Mouse (Mus musculus): ENCODE data around the gene Haus4. TPM values are rescaled to one million over a fixed set of nuclear protein-coding genes. Genes with fewer than 3 reads are reported as not detected.
A peak's percentile ranks its signal among the peaks of the same experiment; 100 is the strongest.

Gene Haus4
- polyA plus RNA-seq, 1 experiment, result 47.2 TPM

DNA sequence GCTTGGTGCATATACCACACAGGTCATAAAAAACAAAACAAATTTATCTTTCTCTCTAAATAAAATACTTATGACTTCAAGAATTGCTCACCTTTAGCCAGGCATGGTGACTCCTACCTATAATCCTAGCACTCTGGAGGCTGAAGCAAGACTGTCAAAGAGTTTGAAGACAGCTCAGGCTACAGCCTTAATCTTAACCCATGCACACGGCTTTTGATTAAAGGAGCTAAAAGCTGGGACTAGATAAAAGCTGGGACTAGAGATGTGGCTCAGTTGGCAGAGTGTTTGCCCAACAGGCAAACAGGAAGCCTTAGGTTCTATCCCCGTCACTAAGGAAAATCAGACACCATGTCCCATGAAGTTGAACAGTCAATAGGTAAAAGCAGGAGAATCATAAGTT lies 51.3 kb downstream of the Haus4 start:
- Histone ChIP-seq H3K27me3 (ENCODE audit: control insufficient read depth, insufficient read depth, low read length) (no peaks in the 10 kb centered on the region), H3K36me3 (ENCODE audit: control insufficient read depth, insufficient read depth, low read length) (peaks cover 13% of the 10 kb centered on the region), H3K27ac (ENCODE audit: control insufficient read depth, insufficient read depth, low read length) (no peak overlapping the region), H3K4me1 (replicated peaks; ENCODE audit: control insufficient read depth, insufficient read depth, low read length) (peaks cover 7% of the 10 kb centered on the region), H3K4me3 (ENCODE audit: control insufficient read depth, insufficient read depth, low read length) (no peak overlapping the region)
- DNase-seq, result no peak
- WGBS, result 94% methylated on average over 2 of the region's 2 CpGs
- TF ChIP-seq CTCF (IDR thresholded peaks at IDR 0.05; ENCODE audit: borderline replicate concordance, control insufficient read depth, extremely low read depth, insufficient read depth, low read length, poor library complexity), result no peak
- no peak for TF ChIP-seq POLR2A (IDR thresholded peaks at IDR 0.05; ENCODE audit: control insufficient read depth, extremely low read depth, insufficient read depth, low read length, poor library complexity)

DNA sequence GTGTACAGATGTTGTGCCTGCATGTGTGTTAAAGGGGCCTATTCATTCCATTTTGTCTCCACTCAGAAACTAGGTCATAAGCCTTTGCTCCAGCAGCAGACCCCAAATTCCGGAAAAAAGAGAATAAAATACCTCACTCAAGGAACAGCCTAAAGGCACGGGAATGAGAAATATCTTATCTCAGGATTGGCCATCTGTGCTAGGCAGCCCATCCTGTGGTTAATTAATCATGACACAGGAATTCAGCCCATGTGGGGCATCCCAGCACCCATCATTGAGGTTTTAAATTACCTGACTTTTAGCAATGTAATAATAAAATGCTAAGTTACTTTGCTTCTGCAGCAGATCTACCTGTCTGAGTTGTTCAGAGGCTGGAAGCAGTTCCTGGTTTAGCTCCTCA lies 53.1 kb downstream of the Haus4 start:
- WGBS, result 90% methylated on average over 2 of the region's 2 CpGs
- H3K36me3 ChIP-seq (ENCODE audit: control insufficient read depth, insufficient read depth, low read length), result no peaks in the 10 kb centered on the region
- DNase-seq, result no peak
- peaks cover 7% of the 10 kb centered on the region for H3K4me1 ChIP-seq (replicated peaks; ENCODE audit: control insufficient read depth, insufficient read depth, low read length)
- TF ChIP-seq CTCF (IDR thresholded peaks at IDR 0.05; ENCODE audit: borderline replicate concordance, control insufficient read depth, extremely low read depth, insufficient read depth, low read length, poor library complexity) (no peak), POLR2A (IDR thresholded peaks at IDR 0.05; ENCODE audit: control insufficient read depth, extremely low read depth, insufficient read depth, low read length, poor library complexity) (no peak)
- no peak overlapping the region for H3K4me3 ChIP-seq (ENCODE audit: control insufficient read depth, insufficient read depth, low read length)
- no peaks in the 10 kb centered on the region for H3K27me3 ChIP-seq (ENCODE audit: control insufficient read depth, insufficient read depth, low read length)
- H3K27ac ChIP-seq (ENCODE audit: control insufficient read depth, insufficient read depth, low read length), result no peak overlapping the region

DNA sequence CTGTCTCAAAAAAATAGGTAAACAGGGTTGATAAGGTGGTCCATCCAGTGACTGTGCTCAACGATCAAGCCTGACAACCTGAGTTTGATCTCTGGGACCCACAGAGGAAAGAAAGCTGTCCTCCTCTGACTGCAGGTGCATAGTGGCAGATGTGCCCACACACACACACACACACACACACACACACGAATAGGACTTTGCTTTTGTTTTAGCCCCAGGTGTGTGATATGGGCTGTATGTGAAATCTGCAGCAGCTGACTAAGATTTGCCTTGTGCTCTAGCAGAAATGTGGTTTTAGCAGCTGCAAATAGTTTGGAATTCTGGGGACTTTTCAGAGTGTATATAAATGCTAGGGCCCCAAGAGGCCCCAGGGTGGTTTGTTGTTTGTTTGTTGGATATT lies 55.1 kb downstream of the Haus4 start:
- Histone ChIP-seq H3K27me3 (ENCODE audit: control insufficient read depth, insufficient read depth, low read length) (no peaks in the 10 kb centered on the region), H3K4me3 (ENCODE audit: control insufficient read depth, insufficient read depth, low read length) (no peak overlapping the region), H3K36me3 (ENCODE audit: control insufficient read depth, insufficient read depth, low read length) (no peaks in the 10 kb centered on the region), H3K4me1 (replicated peaks; ENCODE audit: control insufficient read depth, insufficient read depth, low read length) (peaks cover 7% of the 10 kb centered on the region), H3K27ac (ENCODE audit: control insufficient read depth, insufficient read depth, low read length) (peak overlapping the region; percentile 56)
- TF ChIP-seq POLR2A (IDR thresholded peaks at IDR 0.05; ENCODE audit: control insufficient read depth, extremely low read depth, insufficient read depth, low read length, poor library complexity) (no peak), CTCF (IDR thresholded peaks at IDR 0.05; ENCODE audit: borderline replicate concordance, control insufficient read depth, extremely low read depth, insufficient read depth, low read length, poor library complexity) (no peak)
- DNase-seq, result peak; percentile 59
- WGBS, result 5% methylated on average over 2 of the region's 2 CpGs

GRCm38 (mm10) chr14:54496706-54497105 lies 57.7 kb downstream of the Haus4 start:
- H3K27me3 ChIP-seq (ENCODE audit: control insufficient read depth, insufficient read depth, low read length), result no peaks in the 10 kb centered on the region
- no peak overlapping the region for H3K4me3 ChIP-seq (ENCODE audit: control insufficient read depth, insufficient read depth, low read length)
- peaks cover 10% of the 10 kb centered on the region for H3K4me1 ChIP-seq (replicated peaks; ENCODE audit: control insufficient read depth, insufficient read depth, low read length)
- H3K27ac ChIP-seq (ENCODE audit: control insufficient read depth, insufficient read depth, low read length), result no peak overlapping the region
- 94% methylated on average over 14 of the region's 14 CpGs for WGBS
- no peaks in the 10 kb centered on the region for H3K36me3 ChIP-seq (ENCODE audit: control insufficient read depth, insufficient read depth, low read length)
- TF ChIP-seq POLR2A (IDR thresholded peaks at IDR 0.05; ENCODE audit: control insufficient read depth, extremely low read depth, insufficient read depth, low read length, poor library complexity), result no peak
- no peak for TF ChIP-seq CTCF (IDR thresholded peaks at IDR 0.05; ENCODE audit: borderline replicate concordance, control insufficient read depth, extremely low read depth, insufficient read depth, low read length, poor library complexity)
- no peak for DNase-seq

- WGBS, result 1% methylated on average over 3 of the region's 3 CpGs
- no peak overlapping the region for H3K27ac ChIP-seq (ENCODE audit: control insufficient read depth, insufficient read depth, low read length)
- no peak overlapping the region for H3K4me3 ChIP-seq (ENCODE audit: control insufficient read depth, insufficient read depth, low read length)
- peak; percentile 71 for DNase-seq
- peaks cover 5% of the 10 kb centered on the region for H3K4me1 ChIP-seq (replicated peaks; ENCODE audit: control insufficient read depth, insufficient read depth, low read length)
- H3K27me3 ChIP-seq (ENCODE audit: control insufficient read depth, insufficient read depth, low read length), result no peaks in the 10 kb centered on the region
- TF ChIP-seq POLR2A (IDR thresholded peaks at IDR 0.05; ENCODE audit: control insufficient read depth, extremely low read depth, insufficient read depth, low read length, poor library complexity) (no peak), CTCF (IDR thresholded peaks at IDR 0.05; ENCODE audit: borderline replicate concordance, control insufficient read depth, extremely low read depth, insufficient read depth, low read length, poor library complexity) (peak; percentile 54; the same call in 1 of the 2 replicates)
- H3K36me3 ChIP-seq (ENCODE audit: control insufficient read depth, insufficient read depth, low read length), result no peaks in the 10 kb centered on the region
Measured at GRCm38 (mm10) chr14:54494234-54494633, 60.2 kb downstream of the Haus4 start.

DNA sequence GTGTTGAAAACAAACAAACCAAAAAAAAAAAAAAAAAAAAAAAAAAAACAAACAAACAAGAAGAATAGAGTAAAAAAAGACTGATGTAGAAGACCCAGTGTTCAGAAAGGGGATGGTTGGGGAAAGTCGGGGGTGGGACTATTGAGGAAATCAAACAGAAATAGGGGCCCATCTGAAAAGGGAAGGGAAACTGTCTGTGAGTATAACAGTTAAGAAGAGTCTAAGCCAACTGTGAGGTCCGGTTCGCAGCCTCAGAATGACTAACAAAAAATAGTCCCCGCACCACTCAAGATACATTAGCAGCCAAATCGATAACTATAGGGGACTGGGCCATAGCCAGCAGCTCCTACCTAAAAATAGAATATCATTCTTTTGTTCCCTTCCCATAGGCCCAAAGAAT lies 61.2 kb downstream of the Haus4 start:
- no peak overlapping the region for H3K27ac ChIP-seq (ENCODE audit: control insufficient read depth, insufficient read depth, low read length)

More for the DNA sequence above, 61.2 kb downstream of the Haus4 start:
- 73% methylated on average over 5 of the region's 5 CpGs for WGBS
- no peak for DNase-seq
- Histone ChIP-seq H3K4me3 (ENCODE audit: control insufficient read depth, insufficient read depth, low read length) (no peak overlapping the region), H3K4me1 (replicated peaks; ENCODE audit: control insufficient read depth, insufficient read depth, low read length) (peaks cover 3% of the 10 kb centered on the region), H3K27me3 (ENCODE audit: control insufficient read depth, insufficient read depth, low read length) (no peaks in the 10 kb centered on the region), H3K36me3 (ENCODE audit: control insufficient read depth, insufficient read depth, low read length) (no peaks in the 10 kb centered on the region)
- TF ChIP-seq POLR2A (IDR thresholded peaks at IDR 0.05; ENCODE audit: control insufficient read depth, extremely low read depth, insufficient read depth, low read length, poor library complexity), result no peak
- TF ChIP-seq CTCF (IDR thresholded peaks at IDR 0.05; ENCODE audit: borderline replicate concordance, control insufficient read depth, extremely low read depth, insufficient read depth, low read length, poor library complexity), result no peak
